Mouse (Mus musculus) cerebral cortex, adult 2 months (tissue): Measurements from ENCODE around the gene Becn1.

Source experiments
- WGBS: fragments of 180-500 bp; shearing (Covaris S2); methylation state at CpG from one replicate; pipeline ENCODE4 v1.1.7; 2018; 5-methylcytosine and 5-hydroxymethylcytosine counted together

Becn1 gene

GRCm38 (mm10) chr11:101302004-101302798 lies at the start of gene Becn1:
Gene Becn1 (minus strand): TSS chr11:101302286.
- WGBS = 4% methylated on average over 39 of the region's 39 CpGs

- WGBS = 87% methylated on average over 3 of the region's 3 CpGs
Observed at GRCm38 (mm10) chr11:101351721-101352111, 49.6 kb upstream of the Becn1 start.

GRCm38 (mm10) chr11:101351100-101351720 lies 49.1 kb upstream of the Becn1 start:
- WGBS = 73% methylated on average over 11 of the region's 11 CpGs

GRCm38 (mm10) chr11:101349216-101349615 lies 47.1 kb upstream of the Becn1 start:
- WGBS = 95% methylated on average over 3 of the region's 3 CpGs

GRCm38 (mm10) chr11:101348774-101349173 lies 46.7 kb upstream of the Becn1 start:
- WGBS = 76% methylated on average over 7 of the region's 7 CpGs

GRCm38 (mm10) chr11:101347083-101347775 lies 45.1 kb upstream of the Becn1 start:
- WGBS = 79% methylated on average over 10 of the region's 10 CpGs

- WGBS = 3% methylated on average over 9 of the region's 9 CpGs
Observed at GRCm38 (mm10) chr11:101338123-101338760, 36.2 kb upstream of the Becn1 start.

- WGBS = 84% methylated on average over 9 of the region's 9 CpGs
Observed at GRCm38 (mm10) chr11:101335685-101336084, 33.6 kb upstream of the Becn1 start.

GRCm38 (mm10) chr11:101334516-101334915 lies 32.4 kb upstream of the Becn1 start:
- 33% methylated on average over 6 of the region's 6 CpGs for WGBS

GRCm38 (mm10) chr11:101334023-101334422 lies 31.9 kb upstream of the Becn1 start:
- 68% methylated on average over 10 of the region's 10 CpGs for WGBS

- WGBS = 87% methylated on average over 3 of the region's 3 CpGs
Observed at GRCm38 (mm10) chr11:101332537-101332936, 30.5 kb upstream of the Becn1 start.

GRCm38 (mm10) chr11:101330961-101331360 lies 28.9 kb upstream of the Becn1 start:
- 87% methylated on average over 6 of the region's 6 CpGs for WGBS

GRCm38 (mm10) chr11:101330371-101330924 lies 28.4 kb upstream of the Becn1 start, which contains the start of gene Aoc3:
Gene Aoc3 (plus strand): TSS chr11:101330605.
- 63% methylated on average over 7 of the region's 7 CpGs for WGBS

- WGBS = 60% methylated on average over 6 of the region's 6 CpGs
Observed at GRCm38 (mm10) chr11:101328941-101329635, 27.0 kb upstream of the Becn1 start.

GRCm38 (mm10) chr11:101327311-101327710 lies 25.2 kb upstream of the Becn1 start:
- 43% methylated on average over 3 of the region's 3 CpGs for WGBS

- 89% methylated on average over 11 of the region's 11 CpGs for WGBS
Observed at GRCm38 (mm10) chr11:101326147-101326546, 24.1 kb upstream of the Becn1 start.

- WGBS = 91% methylated on average over 11 of the region's 11 CpGs
Observed at GRCm38 (mm10) chr11:101325201-101325600, 23.1 kb upstream of the Becn1 start.

- WGBS = 87% methylated on average over 5 of the region's 5 CpGs
Observed at GRCm38 (mm10) chr11:101324763-101325162, 22.7 kb upstream of the Becn1 start, which contains the start of gene Aoc2. Gene Aoc2 (plus strand): TSS chr11:101325063.

- WGBS = 6% methylated on average over 4 of the region's 4 CpGs
Observed at GRCm38 (mm10) chr11:101323609-101324008, 21.5 kb upstream of the Becn1 start.

GRCm38 (mm10) chr11:101316501-101316917 lies 14.4 kb upstream of the Becn1 start:
- under 1% methylated on average over 17 of the region's 17 CpGs for WGBS
